Mouse (Mus musculus) skeletal muscle tissue, adult 2 months (tissue): ENCODE measurements at regions not wholly inside any gene's neighbourhood (a gene's known extent, or its start where the extent isn't known, plus 50 kb on each side); places are given as distances from the start of the nearest gene placed in this dataset.
"Not testable (repeated sequence)": the region's sequence is repeated elsewhere in the genome, so short reads cannot be mapped to it uniquely, and the experiment has no call there.

ENCODE experiments used
- DNase-seq: peaks from one replicate; pipeline ENCODE4 v3.0.0-alpha.2; 2012; ENCODE audit warnings: low read depth, low spot score

- no peak for DNase-seq
These were observed 151.0 kb upstream of the 1700012A03Rik start for GRCm38 (mm10) chr6:31899055-31899454.

- no peak for DNase-seq
These were observed 151.4 kb upstream of the 1700012A03Rik start for GRCm38 (mm10) chr6:31898609-31899008.

GRCm38 (mm10) chr6:31897001-31897400, 153.0 kb upstream of the 1700012A03Rik start:
- DNase-seq: no peak

- no peak for DNase-seq
These were observed 154.2 kb upstream of the 1700012A03Rik start for GRCm38 (mm10) chr6:31895835-31896234.

- no peak for DNase-seq
These were observed 163.1 kb upstream of the 1700012A03Rik start for GRCm38 (mm10) chr6:31886931-31887330.

GRCm38 (mm10) chr6:31885196-31885595, 164.8 kb upstream of the 1700012A03Rik start:
- DNase-seq: not testable (repeated sequence)

- DNase-seq: no peak
These were observed 166.3 kb upstream of the 1700012A03Rik start for GRCm38 (mm10) chr6:31883726-31884125.

- no peak for DNase-seq
These were observed 175.4 kb upstream of the 1700012A03Rik start for GRCm38 (mm10) chr6:31874616-31875015.

GRCm38 (mm10) chr6:31873911-31874310, 176.1 kb upstream of the 1700012A03Rik start:
- no peak for DNase-seq

- DNase-seq: no peak
These were observed 178.3 kb upstream of the 1700012A03Rik start for GRCm38 (mm10) chr6:31871766-31872165.

GRCm38 (mm10) chr6:31861996-31862395, 188.1 kb upstream of the 1700012A03Rik start:
- no peak for DNase-seq

- DNase-seq: no peak
These were observed 190.4 kb upstream of the 1700012A03Rik start for GRCm38 (mm10) chr6:31859621-31860020.

- DNase-seq: no peak
These were observed 195.8 kb upstream of the 1700012A03Rik start for GRCm38 (mm10) chr6:31854261-31854660.

GRCm38 (mm10) chr6:31846319-31846718, 203.7 kb upstream of the 1700012A03Rik start:
- DNase-seq: no peak

GRCm38 (mm10) chr6:31845671-31846070, 204.4 kb upstream of the 1700012A03Rik start:
- no peak for DNase-seq

GRCm38 (mm10) chr6:31840621-31841020, 209.4 kb upstream of the 1700012A03Rik start:
- no peak for DNase-seq

GRCm38 (mm10) chr6:31838588-31838987, 211.5 kb upstream of the 1700012A03Rik start:
- DNase-seq: no peak

- DNase-seq: no peak
These were observed 214.3 kb upstream of the 1700012A03Rik start for GRCm38 (mm10) chr6:31835795-31836194.

- no peak for DNase-seq
These were observed 215.5 kb upstream of the 1700012A03Rik start for GRCm38 (mm10) chr6:31834503-31834902.

GRCm38 (mm10) chr6:31830610-31831009, 219.4 kb upstream of the 1700012A03Rik start:
- DNase-seq: no peak

GRCm38 (mm10) chr6:31823616-31824015, 226.4 kb upstream of the 1700012A03Rik start:
- DNase-seq: no peak

- DNase-seq: no peak
These were observed 227.6 kb upstream of the 1700012A03Rik start for GRCm38 (mm10) chr6:31822186-31823085.

GRCm38 (mm10) chr6:31821621-31822020, 228.4 kb upstream of the 1700012A03Rik start:
- DNase-seq: no peak
